Mouse (Mus musculus) left cerebral cortex, adult 8-10 months (tissue): ENCODE results near the gene Pter. TPM values are rescaled to one million over a fixed set of nuclear protein-coding genes. Genes with fewer than 3 reads are reported as not detected.

Experiments used
- DNase-seq, 2 experiments: peaks; one replicate each; pipeline ENCODE4 v3.0.0; 2022; ENCODE audit warnings: low spot score in 2 of 2
- total RNA-seq, 4 experiments: library from RNA; stranded (reverse); gene quantifications; 2 replicates each; pipeline ENCODE4 v1.2.4; 2022

Pter gene
- total RNA-seq, 4 experiments from 2014 or later: 1.0 to 1.8 (median 1.5) TPM

DNA sequence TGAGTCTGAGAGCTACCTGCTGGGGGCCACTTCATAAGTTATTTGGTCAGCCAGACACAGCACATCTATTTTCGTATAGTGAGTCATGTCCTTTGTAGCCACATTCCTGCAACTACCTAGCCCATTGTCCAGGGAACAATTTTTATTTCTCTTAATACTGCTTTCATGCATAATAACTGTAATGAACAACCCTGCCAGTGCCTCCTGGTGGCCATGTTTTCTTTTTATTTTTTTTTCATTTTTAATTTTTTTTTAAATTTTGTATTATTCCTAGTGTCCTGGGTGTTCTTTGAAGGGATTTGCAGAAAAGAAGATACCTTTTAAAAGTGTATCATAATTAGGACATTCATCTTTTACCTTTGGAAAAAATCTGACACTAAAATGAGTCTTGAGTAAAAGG, 84.6 kb downstream of the Pter start:
- no peak for DNase-seq

- DNase-seq: peak; percentile 6 to 9
Observed at GRCm38 (mm10) chr2:13009261-13009972, 85.6 kb downstream of the Pter start.

GRCm38 (mm10) chr2:13010030-13010459, 86.2 kb downstream of the Pter start:
- DNase-seq: peak; percentile 7 to 13

GRCm38 (mm10) chr2:13010460-13011341, 86.9 kb downstream of the Pter start:
- peak; percentile 30 to 36 for DNase-seq

DNA sequence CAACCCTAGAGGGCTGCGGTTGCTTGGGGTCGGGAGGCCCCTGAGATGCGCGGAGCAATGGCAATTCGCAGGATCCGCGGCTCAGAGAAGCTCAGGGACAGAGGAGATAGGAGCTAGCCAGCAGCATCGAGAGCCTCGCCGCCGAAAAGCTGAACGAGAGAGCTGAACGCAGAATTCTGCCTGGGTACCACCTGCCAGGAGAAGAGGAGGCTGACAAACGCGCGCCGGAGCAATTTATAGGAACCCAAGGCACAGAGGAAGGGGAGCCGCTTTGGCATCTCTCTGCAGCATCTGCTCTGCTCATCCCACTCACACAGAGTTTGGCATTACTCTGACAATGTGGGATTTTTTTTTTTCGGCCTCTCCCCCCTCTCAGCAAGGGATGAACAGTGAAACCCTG, 87.6 kb downstream of the Pter start, which contains the start of gene C1ql3:
TSS of gene C1ql3 (minus strand) at position 335 of the 400 bp plus-strand sequence.
- peak; percentile 57 to 90 for DNase-seq

DNA sequence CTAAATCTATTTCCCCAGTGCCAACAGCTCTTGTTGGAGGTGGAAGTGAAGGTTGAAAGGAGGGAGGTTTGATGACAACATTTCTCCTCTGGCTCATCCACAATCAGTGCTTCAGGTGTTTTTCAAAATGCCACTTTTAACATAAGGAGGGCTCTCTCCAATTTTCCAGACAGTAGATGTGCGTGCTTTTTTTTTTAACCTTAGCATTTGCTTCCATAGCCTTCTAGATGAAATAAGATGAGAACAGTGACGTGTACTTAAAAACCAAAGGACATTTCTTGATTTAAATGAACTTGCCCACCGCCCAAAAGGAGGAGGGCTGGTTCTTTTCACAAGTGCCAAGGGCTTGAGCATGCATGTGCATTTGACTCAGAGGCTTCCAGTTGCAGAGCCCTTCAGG, 88.1 kb downstream of the Pter start:
- DNase-seq: no peak

DNA sequence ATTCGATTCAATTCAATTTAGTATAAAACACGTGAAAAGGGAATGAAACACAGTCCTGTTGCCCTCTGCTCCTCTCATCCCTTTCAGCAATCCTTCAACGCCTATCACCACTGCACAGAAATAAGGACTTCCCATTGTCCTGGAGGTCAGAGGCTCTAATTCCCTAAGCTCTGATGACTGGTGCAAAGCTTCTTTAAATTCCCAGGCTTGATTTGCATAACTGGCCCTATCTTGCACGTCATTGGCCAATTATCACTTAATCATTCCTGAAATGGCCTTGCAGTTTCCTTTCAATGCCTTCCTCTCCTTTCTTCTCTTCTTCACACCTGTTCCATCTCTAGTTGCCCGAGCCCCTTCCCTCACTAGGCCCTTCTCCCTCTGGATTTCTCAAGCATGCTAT, 94.5 kb downstream of the Pter start:
- DNase-seq: no peak

DNA sequence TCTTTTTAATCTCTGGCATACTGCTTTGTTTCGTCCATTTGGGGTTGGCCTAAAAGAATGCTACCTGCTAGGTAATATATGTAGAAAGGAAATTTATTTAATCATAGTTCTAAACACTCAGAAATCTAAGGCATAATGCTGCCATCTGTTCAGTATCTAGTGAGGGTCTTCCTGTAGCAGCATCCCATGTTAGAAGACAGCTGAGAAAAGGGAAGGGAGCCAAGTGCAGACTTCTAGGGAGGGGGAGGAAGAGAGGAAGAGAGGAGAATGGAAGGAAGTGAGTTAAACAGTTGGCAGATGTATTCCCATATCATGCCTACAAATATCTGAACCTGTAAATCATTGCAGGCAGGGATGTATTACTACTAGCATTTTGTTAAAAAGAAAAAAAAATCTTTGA, 95.0 kb downstream of the Pter start:
- DNase-seq: no peak

GRCm38 (mm10) chr2:13038772-13039171, 114.9 kb downstream of the Pter start:
- no peak for DNase-seq

DNA sequence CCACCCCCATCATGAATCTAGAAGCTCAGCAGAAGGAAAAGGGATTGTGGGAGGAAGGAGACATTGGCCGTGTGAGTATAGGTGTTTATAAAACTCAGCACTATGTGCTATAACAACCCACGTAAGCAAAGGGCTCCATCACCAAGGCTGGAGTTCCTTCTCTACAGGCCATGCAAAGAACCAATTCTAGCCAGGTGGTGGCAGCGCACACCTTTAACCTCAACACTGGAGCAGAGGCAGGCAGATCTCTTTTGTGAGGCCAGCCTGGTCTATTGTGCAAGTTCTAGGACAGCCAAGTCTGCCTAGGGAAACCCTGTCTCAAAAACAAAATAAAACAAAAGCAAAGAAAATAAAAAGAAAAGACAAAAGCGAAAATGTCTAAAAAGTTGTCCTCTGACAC, 115.9 kb downstream of the Pter start:
- no peak for DNase-seq

- no peak for DNase-seq
Observed at GRCm38 (mm10) chr2:13044555-13044954, 120.7 kb downstream of the Pter start.

GRCm38 (mm10) chr2:13048649-13049048, 124.8 kb downstream of the Pter start:
- no peak for DNase-seq

Other genes starting within 250 kb of the Pter start
- 100 to 1,000 TPM in 2 of 4 experiments, 10 to 100 TPM in 2; 93.2 to 106 (median 99.1) TPM for gene C1ql3, start 87.8 kb downstream of the Pter start, total RNA-seq